ENCODE assay signal across 10 mouse cellular contexts in the genomic region with DNA sequence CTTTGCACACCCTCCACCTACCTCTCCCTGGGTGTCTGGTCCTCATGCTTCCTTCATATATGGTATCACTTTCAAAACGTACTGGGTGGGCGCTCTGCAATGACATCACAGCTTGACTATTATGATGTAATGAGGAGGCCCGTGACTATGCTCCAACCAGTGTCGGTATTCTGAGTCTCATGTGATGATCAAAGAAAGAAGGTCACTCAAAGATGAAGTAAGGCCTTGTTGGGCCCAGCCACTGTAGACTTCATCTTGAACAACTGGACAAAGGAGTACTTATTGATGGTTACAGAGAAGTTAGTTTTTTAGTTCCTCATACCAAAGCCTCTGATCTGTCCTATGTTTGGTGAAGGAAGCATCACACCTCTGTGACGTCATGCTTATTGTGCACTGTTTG. TPM values are rescaled to one million over a fixed set of nuclear protein-coding genes. Genes with fewer than 3 reads are reported as not detected.
DNase-seq lines count a peak whose midpoint lies in the region; ATAC-seq and TF ChIP-seq lines count a peak whose summit lies in the region.
"Had no signal": no experiment of that assay in that cellular context is flagged by ENCODE, and none has a peak within 500 bp of the region (broad histone marks: within the 10 kb centered on the region; RNA-seq: fewer than 3 reads in every experiment).

A gene (minus strand): TSS at position 101 of the 400 bp plus-strand sequence.

- H3K4me1 ChIP-seq in forebrain, embryonic 16.5 days (replicated peaks; ENCODE audit: control insufficient read depth, insufficient read depth, low read length) = peaks cover 6% of the 10 kb centered on the region
- peaks cover 2% of the 10 kb centered on the region for H3K4me1 ChIP-seq in limb, embryonic 12.5 days (replicated peaks)
- peaks cover 4% of the 10 kb centered on the region for H3K4me1 ChIP-seq in liver, postnatal 0 days (ENCODE audit: insufficient read depth)

- no peak within 1 kb of the TSS for H3K4me2 ChIP-seq in forebrain, embryonic 16.5 days (ENCODE audit: low read length)
- no peak within 1 kb of the TSS for H3K4me2 ChIP-seq in limb, embryonic 12.5 days
- no peak within 1 kb of the TSS for H3K4me2 ChIP-seq in liver, postnatal 0 days (ENCODE audit: low read depth, low read length)

- WGBS in forebrain, embryonic 16.5 days = 89% methylated on average over 5 of the region's 5 CpGs
- 91% methylated on average over 5 of the region's 5 CpGs for WGBS in limb, embryonic 12.5 days
- 77% methylated on average over 5 of the region's 5 CpGs for WGBS in liver, postnatal 0 days (ENCODE audit: insufficient replicate concordance)

- no peaks in the 10 kb centered on the region for H3K9me3 ChIP-seq in forebrain, embryonic 16.5 days (ENCODE audit: control insufficient read depth, low read length)
- H3K9me3 ChIP-seq in limb, embryonic 12.5 days = no peaks in the 10 kb centered on the region
- no peaks in the 10 kb centered on the region for H3K9me3 ChIP-seq in liver, postnatal 0 days (ENCODE audit: low read length)

- ATAC-seq in forebrain, embryonic 16.5 days = no peak
- ATAC-seq in limb, embryonic 12.5 days (ENCODE audit: insufficient number of reproducible peaks, insufficient read depth, low FRiP score, low TSS enrichment, low read depth) = no peak
- ATAC-seq in liver, postnatal 0 days = no peak
- ATAC-seq in erythroid progenitor cell, adult 5-6 weeks (replicated peaks; ENCODE audit: low FRiP score, poor library complexity, severe bottlenecking) = no peak

- no peak for TF ChIP-seq EP300 in liver, postnatal 0 days (IDR thresholded peaks at IDR 0.05; ENCODE audit: low read depth)

- H3K27ac ChIP-seq in layer of hippocampus, adult 2 months = no peak within 1 kb of the TSS
- H3K27ac ChIP-seq in forebrain, embryonic 16.5 days (ENCODE audit: low read length) = no peak within 1 kb of the TSS
- H3K27ac ChIP-seq in limb, embryonic 12.5 days = no peak within 1 kb of the TSS
- no peak within 1 kb of the TSS for H3K27ac ChIP-seq in liver, postnatal 0 days (ENCODE audit: low read depth)
- H3K27ac ChIP-seq: liver, embryonic 14.5 days had no signal

- no peak for TF ChIP-seq CTCF in layer of hippocampus, adult 2 months (conservative IDR thresholded peaks at IDR 0.05)
- TF ChIP-seq CTCF in brain, embryonic 14.5 days (IDR thresholded peaks at IDR 0.05; ENCODE audit: borderline replicate concordance, extremely low read depth, insufficient read depth, insufficient read length) = no peak
- TF ChIP-seq CTCF in liver, postnatal 0 days (IDR thresholded peaks at IDR 0.05; ENCODE audit: low read depth) = no peak

- no peaks in the 10 kb centered on the region for H3K36me3 ChIP-seq in forebrain, embryonic 16.5 days (ENCODE audit: control insufficient read depth, insufficient read depth)
- H3K36me3 ChIP-seq in limb, embryonic 12.5 days = no peaks in the 10 kb centered on the region
- H3K36me3 ChIP-seq in liver, postnatal 0 days (replicated peaks; ENCODE audit: insufficient read depth, low read length) = no peaks in the 10 kb centered on the region

- no peak for DNase-seq in layer of hippocampus, adult 2 months (ENCODE audit: low spot score in 2 of 2)
- DNase-seq in layer of hippocampus, adult 11-12 months (ENCODE audit: low spot score) = no peak
- DNase-seq in brain, embryonic 14.5 days (ENCODE audit: low read depth) = no peak
- no peak for DNase-seq in spleen, postnatal 14 days (ENCODE audit: low spot score in 2 of 2)
- no peak for DNase-seq in liver, postnatal 0 days
- DNase-seq: thymus, adult 18-20 months had no signal

- no peak within 1 kb of the TSS for H3K9ac ChIP-seq in forebrain, embryonic 16.5 days (replicated peaks; ENCODE audit: low read depth, low read length)
- H3K9ac ChIP-seq in limb, embryonic 12.5 days (replicated peaks) = no peak within 1 kb of the TSS
- no peak within 1 kb of the TSS for H3K9ac ChIP-seq in liver, postnatal 0 days (replicated peaks)
- H3K9ac ChIP-seq: liver, embryonic 14.5 days had no signal

- H3K4me3 ChIP-seq in layer of hippocampus, adult 2 months = no peak within 1 kb of the TSS
- no peak within 1 kb of the TSS for H3K4me3 ChIP-seq in forebrain, embryonic 16.5 days (replicated peaks; ENCODE audit: low read length)
- H3K4me3 ChIP-seq in limb, embryonic 12.5 days (replicated peaks) = no peak within 1 kb of the TSS
- H3K4me3 ChIP-seq in liver, postnatal 0 days (ENCODE audit: low read depth, low read length) = no peak within 1 kb of the TSS

- H3K27me3 ChIP-seq in forebrain, embryonic 16.5 days (replicated peaks; ENCODE audit: control insufficient read depth, insufficient read depth, low read length) = no peaks in the 10 kb centered on the region
- H3K27me3 ChIP-seq in limb, embryonic 12.5 days = peaks cover 14% of the 10 kb centered on the region
- H3K27me3 ChIP-seq in liver, postnatal 0 days (ENCODE audit: insufficient read depth, low read length) = no peaks in the 10 kb centered on the region

- no peak for TF ChIP-seq POLR2A in brain, embryonic 14.5 days (IDR thresholded peaks at IDR 0.05; ENCODE audit: borderline replicate concordance, extremely low read depth, insufficient read depth, insufficient read length, poor library complexity, severe bottlenecking)

RNA-seq across cellular contexts. Expression of the gene that starts here (rescaled TPM):
- total RNA-seq in layer of hippocampus, adult 2 months (2021) = 10 to 100 TPM; 22.0 to 22.2 TPM
- polyA plus RNA-seq in brain, embryonic 14.5 days (2012; rRNA removed) = 7.4 and 11.4 TPM in 2 replicates
- 12.1 and 13.4 TPM in 2 replicates for polyA plus RNA-seq in forebrain, embryonic 16.5 days (2015; fragmentation: Nextera tagmentation; extraction: Ambion mirVana)
- 14.2 and 15.9 TPM in 2 replicates for polyA plus RNA-seq in limb, embryonic 12.5 days (2016; fragmentation: Nextera tagmentation; extraction: Ambion mirVana)
- 3.9 and 4.0 TPM in 2 replicates for polyA plus RNA-seq in liver, postnatal 0 days (2015; fragmentation: Nextera tagmentation; extraction: Ambion mirVana)
- total RNA-seq in erythroid progenitor cell, adult 5-6 weeks (2015; ENCODE audit: low replicate concordance) = 4.7 and 5.0 TPM in 2 replicates
- total RNA-seq in erythroid progenitor cell, adult 5-6 weeks (2017; ENCODE audit: low replicate concordance) = 0.13 and 1.3 TPM in 2 replicates
